Mouse (Mus musculus) stomach, postnatal 0 days (tissue): ENCODE measurements at regions not wholly inside any gene's neighbourhood (a gene's known extent, or its start where the extent isn't known, plus 50 kb on each side); places are given as distances from the start of the nearest gene placed in this dataset.

Experiments
- CTCF ChIP-seq: IDR thresholded peaks from 2 replicates; pipeline ENCODE4 v1.5.1; 2016; ENCODE audit warnings: antibody characterized with exemption, low read depth, mild to moderate bottlenecking, moderate library complexity
- EP300 ChIP-seq: optimal IDR thresholded peaks from 2 replicates; pipeline ENCODE3; 2016; ENCODE audit warnings: antibody characterized with exemption

DNA sequence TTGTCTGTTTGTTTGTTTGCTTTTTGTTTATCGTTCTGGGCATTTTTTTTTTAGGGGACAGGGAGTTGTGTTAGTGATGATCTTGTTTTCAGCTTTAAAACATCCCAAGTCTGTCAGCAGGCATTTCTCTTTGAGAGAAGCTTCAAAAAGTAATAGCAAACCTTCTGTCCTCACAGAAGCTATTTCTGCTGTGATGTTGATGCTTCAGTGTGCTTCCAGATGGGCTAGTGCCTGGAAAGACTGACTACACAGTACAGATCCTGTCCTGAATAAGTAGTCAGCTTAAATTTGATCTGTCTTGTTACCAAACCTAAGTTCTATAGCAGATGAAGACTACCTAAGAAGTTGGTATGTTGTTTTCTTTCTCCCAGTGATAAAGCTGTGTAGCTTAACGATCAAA lies 94.4 kb upstream of the Irak1bp1 start:
- TF ChIP-seq CTCF (no peak), EP300 (no peak)
